Mouse (Mus musculus) liver, adult 2 months (tissue): ENCODE measurements around the gene Cog3. TPM values are rescaled to one million over a fixed set of nuclear protein-coding genes. Genes with fewer than 3 reads are reported as not detected.

Source experiments
- DNase-seq: peaks from one replicate; pipeline ENCODE4 v3.0.0-alpha.2; 2011; ENCODE audit warnings: low read depth, low spot score; ENCODE audit errors: extremely low read depth
- H3K27ac ChIP-seq: fragments of 200-500 bp; replicated peaks from 2 replicates; pipeline ENCODE4 v1.5.1; 2012; ENCODE audit warnings: low read depth, mild to moderate bottlenecking, control low read depth, inconsistent platforms, low read length; ENCODE audit not compliant: insufficient read depth
- H3K27me3 ChIP-seq: fragments of 200-500 bp; 2 replicates; pipeline ENCODE4 v1.6.1; 2012; ENCODE audit warnings: mild to moderate bottlenecking, moderate library complexity, low read length, inconsistent platforms; ENCODE audit not compliant: control insufficient read depth, insufficient read depth
- H3K36me3 ChIP-seq: fragments of 200-500 bp; 2 replicates; pipeline ENCODE4 v1.6.1; 2012; ENCODE audit warnings: low read length, inconsistent platforms; ENCODE audit not compliant: control insufficient read depth, insufficient read depth
- H3K4me1 ChIP-seq: fragments of 200-500 bp; 2 replicates; pipeline ENCODE4 v1.6.1; 2011; ENCODE audit warnings: low read length; ENCODE audit not compliant: control insufficient read depth, insufficient read depth
- H3K4me3 ChIP-seq: fragments of 200-500 bp; 2 replicates; pipeline ENCODE4 v1.5.1; 2011; ENCODE audit warnings: low read depth, mild to moderate bottlenecking, control low read depth, low read length, moderate library complexity; ENCODE audit not compliant: insufficient read depth
- H3K79me2 ChIP-seq: fragments of 200-500 bp; 2 replicates; pipeline ENCODE4 v1.6.1; 2012; ENCODE audit warnings: inconsistent platforms, mild to moderate bottlenecking, low read length, moderate library complexity; ENCODE audit not compliant: control insufficient read depth, insufficient read depth
- H3K9ac ChIP-seq: fragments of 200-500 bp; 2 replicates; pipeline ENCODE4 v1.6.1; 2012; ENCODE audit warnings: low read depth, mild to moderate bottlenecking, control low read depth, inconsistent platforms, low read length
- CTCF ChIP-seq: fragments of 200-500 bp; IDR thresholded peaks from 2 replicates; pipeline ENCODE4 v1.5.1; 2011; ENCODE audit warnings: low read depth, low read length, control low read depth
- POLR2A ChIP-seq: fragments of 200-500 bp; IDR thresholded peaks from 2 replicates; pipeline ENCODE4 v1.6.1; 2011; ENCODE audit warnings: low read length, control low read depth; ENCODE audit not compliant: insufficient read depth; ENCODE audit errors: extremely low read depth
- WGBS: fragments of 180-500 bp; shearing (Covaris S2); methylation state at CpG from one replicate; pipeline ENCODE4 v1.1.7; 2018; 5-methylcytosine and 5-hydroxymethylcytosine counted together
- polyA plus RNA-seq: library from polyadenylated mRNA; depleted of rRNA; stranded (reverse); fragments of >200 nt; gene quantifications from 2 replicates; pipeline ENCODE4 v1.2.3, GENCODE M21; 2012
- total RNA-seq: library from RNA; depleted of rRNA; stranded (reverse); fragments of >200 nt; gene quantifications from 2 replicates; pipeline ENCODE4 v1.2.3, GENCODE M21; 2014

Cog3 gene
- total and polyA plus RNA-seq, 2 experiments = 5.3 to 10.9 TPM

DNA sequence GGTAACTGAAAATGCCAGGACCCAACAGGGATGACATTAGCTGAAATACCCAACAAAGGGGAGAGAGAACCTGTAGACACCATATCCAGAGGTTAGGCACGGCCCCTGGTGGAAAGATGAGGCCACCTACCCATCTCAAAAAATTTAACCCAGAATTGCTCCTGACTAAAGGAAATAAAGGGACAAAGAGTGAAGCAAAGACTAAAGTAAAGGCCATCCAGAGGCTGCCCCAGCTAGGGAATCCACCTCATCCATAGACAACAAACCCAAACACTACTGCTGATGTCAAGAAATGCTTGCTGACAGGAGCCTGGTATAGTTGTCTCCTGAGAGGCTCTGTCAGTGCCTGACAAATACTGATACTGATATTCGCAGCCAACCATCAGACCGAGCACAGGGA lies 42.6 kb downstream of the Cog3 start:
- no peaks in the 10 kb centered on the region for H3K79me2 ChIP-seq
- H3K27ac ChIP-seq = no peak overlapping the region
- no peaks in the 10 kb centered on the region for H3K27me3 ChIP-seq
- WGBS = 95% methylated on average over 3 of the region's 3 CpGs
- H3K4me1 ChIP-seq = no peaks in the 10 kb centered on the region
- no peak for DNase-seq
- no peak overlapping the region for H3K4me3 ChIP-seq
- no peak for TF ChIP-seq POLR2A
- TF ChIP-seq CTCF = no peak
- no peak overlapping the region for H3K9ac ChIP-seq
- H3K36me3 ChIP-seq = peaks cover 70% of the 10 kb centered on the region

DNA sequence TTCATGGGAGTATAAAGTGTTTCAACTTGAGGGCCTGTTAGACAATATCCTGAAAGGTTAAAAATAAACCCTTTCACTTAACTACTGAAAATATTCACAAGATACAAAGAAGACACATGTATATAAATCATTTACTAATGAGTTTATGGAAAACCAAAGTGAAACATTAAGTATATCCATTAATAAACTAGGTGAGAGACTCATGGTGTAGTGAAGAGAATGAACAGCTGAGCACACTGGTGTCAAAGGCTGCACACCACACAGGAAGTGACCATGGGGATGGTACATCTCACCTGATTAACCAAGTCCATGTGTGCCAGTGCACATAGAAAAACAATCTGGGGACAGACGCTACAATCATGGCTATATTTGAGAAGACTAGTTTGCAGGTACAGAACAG lies 45.3 kb downstream of the Cog3 start:
- Histone ChIP-seq H3K27me3 (no peaks in the 10 kb centered on the region), H3K36me3 (peaks cover 76% of the 10 kb centered on the region), H3K4me1 (no peaks in the 10 kb centered on the region), H3K4me3 (no peak overlapping the region), H3K9ac (no peak overlapping the region), H3K27ac (no peak overlapping the region), H3K79me2 (no peaks in the 10 kb centered on the region)
- 75% methylated on average over 1 of the region's 1 CpGs for WGBS
- TF ChIP-seq CTCF = no peak
- no peak for TF ChIP-seq POLR2A
- no peak for DNase-seq

DNA sequence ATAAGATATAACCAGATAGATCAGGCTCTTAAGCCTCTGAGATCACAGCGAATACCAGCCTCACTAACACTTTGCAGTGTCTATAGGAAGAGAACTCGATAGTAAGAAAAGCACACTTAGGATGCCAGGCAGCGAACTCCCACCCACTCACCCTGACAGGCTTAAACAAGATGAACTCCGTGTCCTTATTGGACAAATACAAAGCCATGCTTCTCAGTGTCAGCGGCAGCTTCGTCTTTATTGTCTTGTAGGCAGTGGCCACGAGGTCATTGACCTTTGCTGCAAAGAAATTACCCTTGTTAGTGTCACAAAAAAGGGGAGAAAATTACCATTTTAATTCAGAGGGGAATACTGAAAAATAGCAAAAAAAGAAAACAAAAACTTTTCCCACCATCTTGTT lies 46.5 kb downstream of the Cog3 start:
- 67% methylated on average over 7 of the region's 7 CpGs for WGBS
- Histone ChIP-seq H3K79me2 (no peaks in the 10 kb centered on the region), H3K27ac (no peak overlapping the region), H3K27me3 (no peaks in the 10 kb centered on the region), H3K9ac (no peak overlapping the region), H3K4me1 (no peaks in the 10 kb centered on the region), H3K36me3 (peaks cover 79% of the 10 kb centered on the region), H3K4me3 (no peak overlapping the region)
- TF ChIP-seq POLR2A (no peak), CTCF (no peak)
- DNase-seq = no peak

DNA sequence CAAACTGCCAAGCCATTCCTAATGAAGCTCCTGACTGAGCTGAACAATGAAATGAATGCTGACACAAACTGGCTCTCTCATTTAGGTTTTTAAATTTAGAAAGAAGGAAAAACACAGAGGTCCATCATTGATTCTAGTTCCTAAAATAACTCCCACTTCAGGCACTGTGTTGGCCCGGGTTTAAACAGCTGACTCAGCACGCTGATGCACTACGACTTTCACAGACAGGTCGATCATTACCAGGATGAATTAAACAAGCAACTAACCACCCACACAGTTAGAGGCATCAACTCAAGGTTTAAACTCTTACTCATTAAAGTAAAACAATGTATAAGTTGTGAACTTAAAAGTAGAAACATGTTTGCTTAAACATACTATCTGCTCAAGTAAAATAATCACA lies 47.7 kb downstream of the Cog3 start:
- Histone ChIP-seq H3K4me1 (no peaks in the 10 kb centered on the region), H3K79me2 (no peaks in the 10 kb centered on the region), H3K9ac (no peak overlapping the region), H3K27me3 (no peaks in the 10 kb centered on the region), H3K36me3 (peaks cover 77% of the 10 kb centered on the region), H3K27ac (no peak overlapping the region), H3K4me3 (no peak overlapping the region)
- DNase-seq = no peak
- WGBS = 49% methylated on average over 4 of the region's 4 CpGs
- TF ChIP-seq CTCF (no peak), POLR2A (no peak)

DNA sequence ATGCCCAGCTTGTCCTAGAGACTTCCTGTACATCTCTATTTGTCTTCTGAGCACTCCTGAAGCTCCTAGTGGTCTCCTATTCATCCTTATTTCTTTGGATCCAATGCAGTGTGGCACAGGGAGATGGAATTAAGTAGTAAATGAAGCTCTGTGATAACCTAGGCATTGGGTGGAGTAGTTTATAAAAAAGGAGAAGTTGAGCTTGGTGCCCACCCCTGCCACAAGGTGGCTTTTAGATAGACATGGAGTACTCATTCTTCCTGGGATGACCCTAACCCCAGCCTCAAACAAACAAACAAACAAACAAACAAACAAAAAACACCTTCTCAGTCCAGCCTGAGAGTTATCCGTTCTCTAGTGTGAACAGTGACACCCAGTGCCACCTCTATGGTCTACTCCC lies 56.4 kb downstream of the Cog3 start:
- Histone ChIP-seq H3K79me2 (no peaks in the 10 kb centered on the region), H3K36me3 (peaks cover 11% of the 10 kb centered on the region), H3K27me3 (no peaks in the 10 kb centered on the region), H3K9ac (no peak overlapping the region), H3K4me1 (no peaks in the 10 kb centered on the region), H3K27ac (no peak overlapping the region), H3K4me3 (no peak overlapping the region)
- WGBS = 75% methylated on average over 1 of the region's 1 CpGs
- DNase-seq = no peak
- TF ChIP-seq CTCF (no peak), POLR2A (no peak)

DNA sequence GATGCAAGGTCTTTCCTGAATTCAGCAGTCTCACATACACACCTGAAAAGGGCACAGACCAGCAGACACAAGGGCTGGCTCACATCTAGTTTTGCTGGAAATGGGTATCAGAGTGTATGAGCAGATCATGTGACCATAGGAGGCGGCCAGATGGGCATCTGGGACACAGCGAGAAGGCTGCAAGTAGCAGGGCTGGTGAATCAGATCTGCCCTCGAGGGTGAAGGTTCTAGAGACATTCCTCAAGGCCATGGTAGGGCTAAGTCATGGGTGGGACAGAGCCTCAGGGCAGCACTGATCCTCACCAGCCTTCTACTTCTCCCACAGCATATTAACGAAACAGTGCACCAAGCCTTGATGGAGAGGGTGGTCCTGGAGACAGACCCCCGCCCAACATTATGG lies 58.2 kb downstream of the Cog3 start:
- Histone ChIP-seq H3K27me3 (no peaks in the 10 kb centered on the region), H3K36me3 (no peaks in the 10 kb centered on the region), H3K9ac (no peak overlapping the region), H3K27ac (no peak overlapping the region), H3K4me3 (no peak overlapping the region), H3K79me2 (no peaks in the 10 kb centered on the region), H3K4me1 (no peaks in the 10 kb centered on the region)
- DNase-seq = no peak
- WGBS = 81% methylated on average over 5 of the region's 5 CpGs
- TF ChIP-seq POLR2A (no peak), CTCF (no peak)
